Mouse (Mus musculus) spleen, adult 2 months (tissue): ENCODE data around the gene Ppp1r26. TPM values are rescaled to one million over a fixed set of nuclear protein-coding genes. Genes with fewer than 3 reads are reported as not detected.

Experiments
- DNase-seq, 2 experiments: peaks; one replicate each; pipeline versions ENCODE4 v3.0.0 to v3.0.0-alpha.2; 2012 to 2021; ENCODE audit warnings: low spot score in 2 of 2, low read depth in 1 of 2
- H3K27ac ChIP-seq: fragments of 200-500 bp; 2 replicates; pipeline ENCODE4 v1.5.1; 2012; ENCODE audit warnings: low read length, inconsistent platforms; ENCODE audit not compliant: insufficient read depth
- H3K27me3 ChIP-seq: fragments of 200-500 bp; 2 replicates; pipeline ENCODE4 v1.6.1; 2012; ENCODE audit warnings: mild to moderate bottlenecking, moderate library complexity, low read length, inconsistent platforms; ENCODE audit not compliant: control insufficient read depth, insufficient read depth
- H3K36me3 ChIP-seq: fragments of 200-500 bp; 2 replicates; pipeline ENCODE4 v1.6.1; 2012; ENCODE audit warnings: mild to moderate bottlenecking, low read length, inconsistent platforms; ENCODE audit not compliant: control insufficient read depth, insufficient read depth
- H3K4me1 ChIP-seq: fragments of 200-500 bp; 2 replicates; pipeline ENCODE4 v1.6.1; 2011; ENCODE audit warnings: inconsistent platforms; ENCODE audit not compliant: control insufficient read depth, insufficient read depth, insufficient read length
- H3K4me3 ChIP-seq: fragments of 200-500 bp; 2 replicates; pipeline ENCODE4 v1.5.1; 2011; ENCODE audit warnings: mild to moderate bottlenecking, inconsistent platforms; ENCODE audit not compliant: insufficient read depth, insufficient read length; ENCODE audit errors: extremely low read depth
- CTCF ChIP-seq: fragments of 200-500 bp; IDR thresholded peaks from 2 replicates; pipeline ENCODE4 v1.5.1; 2011; ENCODE audit warnings: mild to moderate bottlenecking, inconsistent platforms; ENCODE audit not compliant: insufficient read depth, insufficient read length, insufficient replicate concordance; ENCODE audit errors: extremely low read depth
- POLR2A ChIP-seq: fragments of 200-500 bp; IDR thresholded peaks from 2 replicates; pipeline ENCODE4 v1.6.1; 2011; ENCODE audit warnings: low read depth, low read length, inconsistent platforms
- WGBS: fragments of 180-500 bp; shearing (Covaris S2); methylation state at CpG from one replicate; pipeline ENCODE4 v1.1.7; 2018; 5-methylcytosine and 5-hydroxymethylcytosine counted together
- polyA plus RNA-seq: library from polyadenylated mRNA; depleted of rRNA; stranded (reverse); fragments of >200 nt; gene quantifications from 2 replicates; pipeline ENCODE4 v1.2.3, GENCODE M21; 2012; rRNA removed

Ppp1r26 gene
- polyA plus RNA-seq = 0.39 and 0.81 TPM in 2 replicates

DNA sequence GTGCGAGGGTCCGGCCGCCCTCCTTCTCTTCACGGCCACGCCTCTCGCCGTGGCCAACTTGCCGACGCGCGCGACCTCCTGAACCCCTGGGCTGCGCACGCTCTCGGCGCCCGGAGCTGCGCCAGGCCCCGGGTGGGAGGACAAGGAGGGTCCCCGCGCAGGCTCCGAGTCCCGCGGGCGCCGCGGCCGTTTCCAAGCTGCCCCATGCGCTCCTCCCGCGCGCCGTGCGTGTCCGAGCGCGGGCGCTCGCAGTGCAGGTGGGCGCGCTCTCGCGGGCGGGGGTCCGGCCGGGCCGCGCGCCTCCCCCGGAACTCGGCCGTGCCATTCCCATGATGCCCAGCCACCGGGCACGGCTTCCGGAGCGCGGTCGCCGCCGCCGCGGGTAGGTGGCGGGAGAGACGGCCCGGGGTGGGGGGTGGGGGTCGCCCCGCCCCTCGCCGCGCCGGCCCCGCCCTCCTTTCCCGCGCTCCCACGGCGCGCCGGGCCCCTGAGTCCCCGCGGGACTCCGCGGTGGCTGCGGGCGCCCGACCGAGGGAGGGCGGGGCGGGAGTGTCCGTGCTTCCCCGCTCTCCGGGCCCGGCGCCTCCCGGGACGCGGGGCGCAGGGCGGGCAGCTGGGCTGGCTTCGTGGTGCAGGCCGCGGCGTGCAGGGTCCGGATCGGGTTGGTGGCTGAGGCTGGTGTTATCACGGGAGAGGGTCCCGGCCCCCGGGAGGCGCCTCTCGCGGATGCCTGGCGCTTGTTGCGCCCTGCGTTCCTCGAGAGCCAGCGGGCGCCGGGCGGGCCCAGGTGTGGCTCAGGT is at the start of gene Ppp1r26:
Gene Ppp1r26 (plus strand): TSS at position 286 of the 800 bp plus-strand sequence.
- no peak for DNase-seq
- Histone ChIP-seq H3K27ac (no peak within 1 kb of the TSS), H3K4me3 (peak within 1 kb of the TSS; percentile 47), H3K4me1 (peaks cover 7% of the 10 kb centered on the region; the same call in 1 of the 2 replicates), H3K36me3 (no peaks in the 10 kb centered on the region), H3K27me3 (peaks cover 10% of the 10 kb centered on the region; the same call in 1 of the 2 replicates)
- no peak for TF ChIP-seq CTCF
- 2% methylated on average over 114 of the region's 118 CpGs for WGBS

DNA sequence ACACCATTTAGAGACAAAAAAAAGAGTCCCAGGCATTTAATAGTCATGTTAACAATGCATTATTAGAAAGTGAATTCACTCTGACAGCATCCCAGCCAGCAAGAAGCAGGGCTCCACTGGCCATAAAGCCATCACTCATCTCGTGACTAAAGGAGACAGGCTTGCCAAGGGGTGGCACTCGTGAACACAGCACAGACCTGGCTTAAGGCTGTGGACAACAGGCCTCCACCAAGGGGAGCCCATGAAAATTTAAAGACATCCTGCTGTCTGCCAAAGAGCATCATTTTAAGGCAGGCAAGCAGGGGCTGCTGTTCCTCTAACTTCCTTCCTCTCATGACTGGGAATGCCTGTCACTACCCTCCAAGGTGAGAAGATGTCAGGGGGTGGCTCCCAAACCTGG is 49.7 kb upstream of the Ppp1r26 start:
- Histone ChIP-seq H3K27ac (no peak overlapping the region), H3K4me1 (peaks cover 8% of the 10 kb centered on the region; the same call in 1 of the 2 replicates), H3K27me3 (no peaks in the 10 kb centered on the region), H3K4me3 (no peak overlapping the region), H3K36me3 (no peaks in the 10 kb centered on the region)
- DNase-seq = no peak
- 52% methylated on average over 2 of the region's 2 CpGs for WGBS
- no peak for TF ChIP-seq CTCF
- TF ChIP-seq POLR2A = no peak

DNA sequence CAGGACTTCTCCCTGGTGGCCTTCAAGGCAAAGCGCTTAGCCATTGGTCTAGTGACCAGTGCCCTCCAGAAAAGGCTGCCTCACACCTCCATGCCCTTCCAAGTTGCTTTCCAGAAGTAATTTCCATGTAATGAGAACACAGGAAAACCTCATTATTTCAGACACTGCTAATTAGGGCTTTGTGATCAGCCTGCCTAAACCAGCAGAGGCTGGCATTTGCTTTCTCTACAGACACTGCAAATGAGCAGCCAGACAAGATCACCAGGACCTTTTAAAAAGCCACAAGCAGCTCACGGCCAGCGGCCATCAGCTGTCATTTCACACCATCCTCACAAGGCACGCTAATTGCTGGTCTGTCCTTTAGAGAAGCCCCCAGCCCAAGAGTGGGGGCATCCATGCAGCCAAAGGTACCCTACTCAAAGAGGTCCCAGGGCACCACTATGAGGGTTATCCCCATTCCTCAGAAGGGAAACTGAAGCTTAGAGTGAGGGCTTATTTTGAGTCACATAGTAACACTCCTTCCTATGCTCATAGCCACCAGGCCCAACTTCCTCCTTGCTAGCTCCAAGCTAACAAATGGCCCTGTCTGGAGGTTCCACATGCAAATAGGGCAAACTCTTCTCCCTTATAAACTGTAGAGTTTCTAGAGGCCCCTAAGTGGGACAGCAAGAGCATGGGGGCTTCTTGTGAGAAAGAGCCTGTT is 49.0 kb upstream of the Ppp1r26 start:
- TF ChIP-seq CTCF = no peak
- no peak for TF ChIP-seq POLR2A
- WGBS = 75% methylated on average over 4 of the region's 4 CpGs
- no peaks in the 10 kb centered on the region for H3K36me3 ChIP-seq
- no peaks in the 10 kb centered on the region for H3K27me3 ChIP-seq
- H3K4me1 ChIP-seq = peaks cover 9% of the 10 kb centered on the region; the same call in 1 of the 2 replicates
- H3K27ac ChIP-seq = no peak overlapping the region
- H3K4me3 ChIP-seq = no peak overlapping the region
- DNase-seq = no peak

DNA sequence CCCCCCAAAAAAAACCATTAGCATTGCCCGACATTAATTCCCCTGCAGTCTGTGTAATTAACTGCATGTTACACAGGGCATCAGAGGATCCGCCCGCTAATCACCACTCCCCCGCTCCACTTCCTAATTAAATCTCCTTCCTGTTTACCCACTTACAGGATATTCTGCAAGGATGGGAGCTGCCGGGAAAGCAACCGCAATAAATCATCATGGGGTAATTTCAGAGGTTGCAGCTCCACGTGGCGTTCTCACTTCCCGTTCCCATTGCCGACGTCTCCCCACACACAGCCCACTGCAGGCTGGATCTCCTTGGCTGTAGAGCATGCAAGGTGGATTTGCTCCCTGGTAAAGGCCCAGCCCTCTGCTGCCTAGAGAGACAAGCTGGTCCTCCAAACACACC is 45.0 kb upstream of the Ppp1r26 start:
- no peak for DNase-seq
- H3K4me1 ChIP-seq = peaks cover 9% of the 10 kb centered on the region; the same call in 1 of the 2 replicates
- H3K27ac ChIP-seq = no peak overlapping the region
- H3K36me3 ChIP-seq = no peaks in the 10 kb centered on the region
- H3K4me3 ChIP-seq = no peak overlapping the region
- H3K27me3 ChIP-seq = no peaks in the 10 kb centered on the region
- WGBS = 3% methylated on average over 11 of the region's 11 CpGs
- TF ChIP-seq POLR2A = no peak
- no peak for TF ChIP-seq CTCF

DNA sequence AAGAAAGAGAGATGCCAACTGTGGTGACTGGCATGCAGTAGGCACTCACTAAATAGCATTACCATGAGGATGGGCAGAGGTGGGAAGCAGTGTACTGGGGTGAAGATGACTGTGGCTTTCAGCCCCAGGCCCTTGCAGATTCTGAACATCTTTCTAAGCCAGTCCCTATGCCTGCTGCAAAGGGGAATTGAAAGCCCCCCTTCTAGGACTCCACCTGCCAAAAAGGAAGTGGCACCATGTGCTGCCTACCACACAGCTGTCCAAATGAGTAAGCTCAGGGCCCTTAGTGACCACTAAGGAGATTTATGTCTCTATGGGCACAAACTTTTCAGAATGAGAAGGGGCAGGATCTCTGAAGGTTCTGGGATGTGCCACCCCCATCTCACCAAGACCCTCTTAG is 44.5 kb upstream of the Ppp1r26 start:
- no peak overlapping the region for H3K27ac ChIP-seq
- no peak overlapping the region for H3K4me3 ChIP-seq
- H3K27me3 ChIP-seq = no peaks in the 10 kb centered on the region
- DNase-seq = no peak
- TF ChIP-seq POLR2A (no peak), CTCF (no peak)
- peaks cover 9% of the 10 kb centered on the region; the same call in 1 of the 2 replicates for H3K4me1 ChIP-seq
- H3K36me3 ChIP-seq = no peaks in the 10 kb centered on the region

DNA sequence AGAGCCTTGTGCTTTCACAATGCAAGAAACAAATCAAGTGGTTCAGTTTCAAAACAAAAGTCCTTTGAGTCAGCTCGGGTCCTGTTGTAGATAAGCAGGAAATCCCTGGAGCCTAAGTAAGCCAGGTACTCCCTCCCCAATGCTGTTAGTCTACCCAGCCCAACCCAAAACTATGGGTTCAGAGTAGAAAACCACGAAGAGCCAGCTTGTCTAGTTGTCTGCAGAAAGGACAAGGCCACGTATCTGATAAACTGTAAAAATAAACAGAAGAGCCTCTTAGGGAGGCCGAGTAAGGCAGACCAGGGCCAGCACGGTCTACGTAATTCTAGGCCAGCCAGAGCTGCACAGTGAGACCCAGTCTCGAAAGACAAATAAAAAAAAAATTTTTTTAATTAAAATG is 38.8 kb upstream of the Ppp1r26 start:
- TF ChIP-seq CTCF (no peak), POLR2A (no peak)
- DNase-seq = no peak
- H3K4me1 ChIP-seq = no peaks in the 10 kb centered on the region; the same call in 1 of the 2 replicates
- H3K36me3 ChIP-seq = no peaks in the 10 kb centered on the region
- H3K27ac ChIP-seq = no peak overlapping the region
- WGBS = 67% methylated on average over 7 of the region's 7 CpGs
- no peak overlapping the region for H3K4me3 ChIP-seq
- H3K27me3 ChIP-seq = no peaks in the 10 kb centered on the region

DNA sequence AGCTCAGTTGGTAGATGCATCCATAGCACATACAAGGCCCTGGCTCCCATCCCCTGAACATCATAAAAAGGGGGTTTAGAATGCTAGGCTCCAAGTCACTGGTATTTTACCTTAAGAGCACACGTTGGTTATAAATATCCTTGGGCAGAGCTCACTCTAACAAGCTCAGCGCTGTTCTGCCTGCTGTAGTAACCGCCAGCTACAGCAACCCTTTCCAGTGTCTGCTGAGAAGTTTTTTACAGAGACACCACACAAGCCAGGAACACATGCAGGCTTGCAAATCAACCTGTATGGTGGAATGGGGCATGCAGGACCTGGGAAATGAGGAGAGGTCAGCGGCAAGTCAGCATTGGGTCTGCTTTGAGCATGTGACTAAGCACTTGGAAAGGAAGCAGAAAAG is 37.5 kb upstream of the Ppp1r26 start:
- WGBS = 85% methylated on average over 4 of the region's 4 CpGs
- Histone ChIP-seq H3K27me3 (no peaks in the 10 kb centered on the region), H3K27ac (no peak overlapping the region), H3K36me3 (no peaks in the 10 kb centered on the region), H3K4me3 (no peak overlapping the region), H3K4me1 (no peaks in the 10 kb centered on the region; the same call in 1 of the 2 replicates)
- DNase-seq = no peak
- TF ChIP-seq POLR2A = no peak
